10 mouse cellular contexts compared by ENCODE assay signal in genomic region chr8:111079861-111080271, GRCm38 (mm10). TPM values are rescaled to one million over a fixed set of nuclear protein-coding genes. Genes with fewer than 3 reads are reported as not detected.
A peak's percentile ranks its signal among the peaks of the same experiment; 100 is the strongest.
DNase-seq lines count a peak whose midpoint lies in the region; ATAC-seq lines count a peak whose summit lies in the region.
"Had no signal": no experiment of that assay in that cellular context is flagged by ENCODE, and none has a peak within 500 bp of the region (broad histone marks: within the 10 kb centered on the region; RNA-seq: fewer than 3 reads in every experiment).

No protein-coding gene starts in this region.

- H3K27me3 ChIP-seq in midbrain, embryonic 11.5 days (ENCODE audit: control insufficient read depth, insufficient read depth, low read length): no peaks in the 10 kb centered on the region
- H3K27me3 ChIP-seq in midbrain, embryonic 15.5 days (replicated peaks): no peaks in the 10 kb centered on the region

- no peak for ATAC-seq in midbrain, embryonic 11.5 days (ENCODE audit: low FRiP score)
- ATAC-seq in midbrain, embryonic 15.5 days (replicated peaks): no peak

- DNase-seq in adrenal gland, adult (ENCODE audit: inconsistent age in 2 of 2, low spot score in 1 of 2): peak; percentile 41 to 81
- DNase-seq in adrenal gland, postnatal 4 days (ENCODE audit: low spot score in 2 of 2): no peak
- no peak for DNase-seq in midbrain, embryonic 11.5 days (ENCODE audit: low spot score, missing footprints)
- peak; percentile 74 for DNase-seq in kidney, adult 9 months
- DNase-seq in retina, postnatal 1 day: peak; percentile 43
- DNase-seq in frontal cortex, adult 2 months (ENCODE audit: extremely low spot score in 1 of 2, low spot score in 1 of 2): no peak
- DNase-seq in frontal cortex, postnatal 10 days (ENCODE audit: low spot score in 2 of 2): no peak

- peaks cover 10% of the 10 kb centered on the region for H3K4me1 ChIP-seq in midbrain, embryonic 11.5 days (ENCODE audit: control insufficient read depth, insufficient read depth, low read length)
- no peaks in the 10 kb centered on the region for H3K4me1 ChIP-seq in midbrain, embryonic 15.5 days

- H3K27ac ChIP-seq in midbrain, embryonic 11.5 days (ENCODE audit: low read depth, low read length): no peak overlapping the region
- H3K27ac ChIP-seq in midbrain, embryonic 15.5 days: no peak overlapping the region

- 0 out of 2 replicates have a peak overlapping the region, but pooled peaks have one; percentile 20 for H3K9ac ChIP-seq in midbrain, embryonic 11.5 days (ENCODE audit: low read length)
- H3K9ac ChIP-seq in midbrain, embryonic 15.5 days: no peak overlapping the region

- 20% methylated on average over 6 of the region's 6 CpGs for WGBS in midbrain, embryonic 11.5 days
- WGBS in midbrain, embryonic 15.5 days: 32% methylated on average over 6 of the region's 6 CpGs

- no peak overlapping the region for H3K4me2 ChIP-seq in midbrain, embryonic 11.5 days
- H3K4me2 ChIP-seq in midbrain, embryonic 15.5 days: no peak overlapping the region

- H3K36me3 ChIP-seq in midbrain, embryonic 11.5 days (ENCODE audit: control insufficient read depth, insufficient read depth, low read length): no peaks in the 10 kb centered on the region
- no peaks in the 10 kb centered on the region for H3K36me3 ChIP-seq in midbrain, embryonic 15.5 days (replicated peaks)

- no peaks in the 10 kb centered on the region for H3K9me3 ChIP-seq in midbrain, embryonic 11.5 days (ENCODE audit: control insufficient read depth, low read length)
- H3K9me3 ChIP-seq in midbrain, embryonic 15.5 days: no peaks in the 10 kb centered on the region

- H3K4me3 ChIP-seq in midbrain, embryonic 11.5 days (ENCODE audit: low read depth, low read length): no peak overlapping the region
- H3K4me3 ChIP-seq in midbrain, embryonic 15.5 days: no peak overlapping the region

RNA-seq across cellular contexts. Expression of gene Clec18a, which starts 12.4 kb away (rescaled TPM):
- 10 to 100 TPM in 1 of 2 experiments, under 1 TPM in 1; 0.23 to 15.9 TPM for total RNA-seq in adrenal gland, postnatal 4 days (2021)
- polyA plus RNA-seq in midbrain, embryonic 11.5 days (2014; fragmentation: Nextera tagmentation; extraction: Ambion mirVana): 0.41 and 0.77 TPM in 2 replicates
- polyA plus RNA-seq in midbrain, embryonic 15.5 days (2015; fragmentation: Nextera tagmentation; extraction: Ambion mirVana): 0.53 and 0.93 TPM in 2 replicates
- polyA plus RNA-seq in frontal cortex, adult 2 months (2012; rRNA removed): 4.1 and 4.4 TPM in 2 replicates
- polyA plus RNA-seq: lung, embryonic 16.5 days had no signal

RNA-seq across cellular contexts. Expression of gene Pdpr, which starts 14.6 kb away (rescaled TPM):
- 10 to 100 TPM; 40.0 to 40.7 TPM for total RNA-seq in adrenal gland, postnatal 4 days (2021)
- polyA plus RNA-seq in midbrain, embryonic 11.5 days (2014; fragmentation: Nextera tagmentation; extraction: Ambion mirVana): 5.0 and 7.1 TPM in 2 replicates
- 10.4 and 10.8 TPM in 2 replicates for polyA plus RNA-seq in midbrain, embryonic 15.5 days (2015; fragmentation: Nextera tagmentation; extraction: Ambion mirVana)
- 12.9 and 15.8 TPM in 2 replicates for polyA plus RNA-seq in frontal cortex, adult 2 months (2012; rRNA removed)

RNA-seq across cellular contexts. Expression of gene Exosc6, which starts 23.7 kb away (rescaled TPM):
- total RNA-seq in adrenal gland, postnatal 4 days (2021): not detected
- polyA plus RNA-seq in midbrain, embryonic 11.5 days (2014; fragmentation: Nextera tagmentation; extraction: Ambion mirVana): 8.4 and 10.8 TPM in 2 replicates
- not detected in 2 replicates for polyA plus RNA-seq in midbrain, embryonic 15.5 days (2015; fragmentation: Nextera tagmentation; extraction: Ambion mirVana)
- not detected in 2 replicates for polyA plus RNA-seq in frontal cortex, adult 2 months (2012; rRNA removed)
- total RNA-seq: heart, adult 18-20 months had no signal

RNA-seq across cellular contexts. Expression of gene Aars, which starts 46.9 kb away (rescaled TPM):
- total RNA-seq in adrenal gland, postnatal 4 days (2021): 100 to 1,000 TPM in 1 of 2 experiments, 10 to 100 TPM in 1; 87.5 to 104 TPM
- polyA plus RNA-seq in midbrain, embryonic 11.5 days (2014; fragmentation: Nextera tagmentation; extraction: Ambion mirVana): 73.2 and 79.9 TPM in 2 replicates
- 86.1 and 91.0 TPM in 2 replicates for polyA plus RNA-seq in midbrain, embryonic 15.5 days (2015; fragmentation: Nextera tagmentation; extraction: Ambion mirVana)
- polyA plus RNA-seq in frontal cortex, adult 2 months (2012; rRNA removed): 65.7 and 70.7 TPM in 2 replicates

RNA-seq across cellular contexts. Expression of gene Ddx19b, which starts 48.3 kb away (rescaled TPM):
- total RNA-seq in adrenal gland, postnatal 4 days (2021): 10 to 100 TPM; 16.6 to 17.6 TPM
- polyA plus RNA-seq in midbrain, embryonic 11.5 days (2014; fragmentation: Nextera tagmentation; extraction: Ambion mirVana): 7.9 and 8.3 TPM in 2 replicates
- 7.9 and 8.0 TPM in 2 replicates for polyA plus RNA-seq in midbrain, embryonic 15.5 days (2015; fragmentation: Nextera tagmentation; extraction: Ambion mirVana)
- 14.2 TPM in 2 replicates for polyA plus RNA-seq in frontal cortex, adult 2 months (2012; rRNA removed)

Comparison
In these comparisons a context has a peak if more than half of its experiments do, and no peak if none do; other contexts are left out.
1. DNase-seq: peak in adrenal gland, adult (2 of 2), kidney, adult 9 months (single experiment) and retina, postnatal 1 day (single experiment); none in adrenal gland, postnatal 4 days (0 of 2), midbrain, embryonic 11.5 days (single experiment), frontal cortex, adult 2 months (0 of 2) and frontal cortex, postnatal 10 days (0 of 2).